Mouse (Mus musculus) CH12.LX (cell line): ENCODE measurements around the gene Pak3.

ENCODE experiments used
- BHLHE40 ChIP-seq: IDR thresholded peaks from 2 replicates; pipeline ENCODE4 v1.6.1; 2011; ENCODE audit warnings: mild to moderate bottlenecking, low read depth, low read length, improper control_type of control experiment
- CTCF ChIP-seq, 2 experiments: IDR thresholded peaks in 1 of 2; conservative IDR thresholded peaks in 1 of 2; 2 replicates each; pipeline ENCODE4 v1.5.1; 2011 to 2012; ENCODE audit warnings: low read depth in 2 of 2, low read length in 2 of 2, improper control_type of control experiment in 1 of 2, inconsistent platforms in 1 of 2, mild to moderate bottlenecking in 1 of 2, moderate library complexity in 1 of 2
- ELF1 ChIP-seq: IDR thresholded peaks from 2 replicates; pipeline ENCODE4 v1.6.1; 2014; ENCODE audit warnings: low read depth, mild to moderate bottlenecking, inconsistent platforms, low read length, improper control_type of control experiment
- EP300 ChIP-seq: IDR thresholded peaks from 2 replicates; pipeline ENCODE4 v1.6.1; 2011; ENCODE audit warnings: low read length, improper control_type of control experiment
- KAT2A ChIP-seq: IDR thresholded peaks from 2 replicates; pipeline ENCODE4 v1.6.1; 2012; ENCODE audit warnings: low read length, improper control_type of control experiment, inconsistent platforms; ENCODE audit not compliant: insufficient replicate concordance
- MAFK ChIP-seq: IDR thresholded peaks from 2 replicates; pipeline ENCODE4 v1.6.1; 2011; ENCODE audit warnings: low read length, improper control_type of control experiment; ENCODE audit not compliant: insufficient replicate concordance
- MXI1 ChIP-seq: IDR thresholded peaks from 2 replicates; pipeline ENCODE4 v1.6.1; 2011; ENCODE audit warnings: mild to moderate bottlenecking, low read depth, low read length, improper control_type of control experiment
- POLR2A ChIP-seq: IDR thresholded peaks from 2 replicates; pipeline ENCODE4 v1.6.1; 2011; ENCODE audit warnings: low read depth, mild to moderate bottlenecking, improper control_type of control experiment, low read length
- POLR2AphosphoS2 ChIP-seq: IDR thresholded peaks from 2 replicates; pipeline ENCODE4 v1.6.1; 2011; ENCODE audit warnings: low read depth, low read length, improper control_type of control experiment
- SMC3 ChIP-seq: IDR thresholded peaks from 2 replicates; pipeline ENCODE4 v1.6.1; 2011; ENCODE audit warnings: low read depth, low read length, improper control_type of control experiment
- TBP ChIP-seq: conservative IDR thresholded peaks from 2 replicates; pipeline ENCODE4 v1.6.1; 2011; ENCODE audit warnings: low read depth, low read length, improper control_type of control experiment
- TCF12 ChIP-seq: IDR thresholded peaks from 2 replicates; pipeline ENCODE4 v1.6.1; 2014; ENCODE audit warnings: low read depth, mild to moderate bottlenecking, inconsistent platforms, low read length, improper control_type of control experiment
- USF2 ChIP-seq: conservative IDR thresholded peaks from 2 replicates; pipeline ENCODE4 v1.6.1; 2011; ENCODE audit warnings: low read depth, low read length, improper control_type of control experiment
- ZKSCAN1 ChIP-seq: IDR thresholded peaks from 2 replicates; pipeline ENCODE4 v1.6.1; 2012; ENCODE audit warnings: low read depth, inconsistent platforms, low read length, improper control_type of control experiment, borderline replicate concordance

GRCm38 (mm10) chrX:143518168-143518901 lies at the start of gene Pak3:
- TF ChIP-seq EP300, result no peak; the same call in 1 of the 2 replicates
- no peak for TF ChIP-seq ZKSCAN1
- TF ChIP-seq SMC3, result no peak
- TF ChIP-seq POLR2A, result no peak
- TF ChIP-seq CTCF (conservative IDR thresholded peaks at IDR 0.05 in 1 of 2, IDR thresholded peaks at IDR 0.05 in 1 of 2; ENCODE audit: low read depth in 2 of 2, low read length in 2 of 2), result no peak
- TF ChIP-seq POLR2AphosphoS2, result no peak
- no peak for TF ChIP-seq USF2
- no peak for TF ChIP-seq MAFK
- TF ChIP-seq BHLHE40, result peak; percentile 95
- TF ChIP-seq KAT2A, result no peak
- TF ChIP-seq MXI1, result no peak
- TF ChIP-seq TCF12, result no peak
- TF ChIP-seq ELF1, result no peak
- no peak for TF ChIP-seq TBP
